Mouse (Mus musculus): ENCODE data around the gene Txn2. TPM values are rescaled to one million over a fixed set of nuclear protein-coding genes. Genes with fewer than 3 reads are reported as not detected.

The Txn2 gene
- 100 to 1,000 TPM; 260 to 299 TPM for total RNA-seq (2021)
- polyA plus RNA-seq (2012; rRNA removed) = 403 and 411 TPM in 2 replicates
- long read RNA-seq, transcript Txn2-201 (4 exons, 1,298 nt) = major isoform, 306 of 331 reads
- long read RNA-seq, transcript Txn2-204 (3 exons, 2,049 nt) = minor isoform, 7 of 331 reads
- long read RNA-seq, partial matches to known transcripts = 0 of 331 reads
- long read RNA-seq, other reads (novel, unspliced or antisense) = 18 of 331 reads

- Histone ChIP-seq H3K9ac (ENCODE audit: low read depth, low read length) (peak within 1 kb of the TSS; percentile 82), H3K4me3 (peak within 1 kb of the TSS; percentile 98), H3K27me3 (ENCODE audit: control insufficient read depth, insufficient read depth, low read length) (no peaks in the 10 kb centered on the region), H3K36me3 (ENCODE audit: control insufficient read depth, insufficient read depth, low read length) (no peaks in the 10 kb centered on the region), H3K79me2 (replicated peaks; ENCODE audit: control insufficient read depth, insufficient read depth, low read length) (no peaks in the 10 kb centered on the region), H3K4me1 (ENCODE audit: control insufficient read depth, insufficient read depth, low read length) (peaks cover 9% of the 10 kb centered on the region), H3K27ac (peak within 1 kb of the TSS; percentile 95)
- intact Hi-C loops (cut with DNase I) = loop anchor here (2.0 kb wide), 1 partner anchor 42 kb away; the partner anchor contains the start of gene Eif3d
- TF ChIP-seq EP300 (IDR thresholded peaks at IDR 0.05; ENCODE audit: insufficient read depth, low read depth, low read length) (peak; percentile 78; the same call in 1 of the 2 replicates), POLR2A (IDR thresholded peaks at IDR 0.05; ENCODE audit: insufficient read depth, low read depth, low read length) (peak; percentile 89), CTCF (IDR thresholded peaks at IDR 0.05) (peak; percentile 22)
- WGBS = under 1% methylated on average over 34 of the region's 34 CpGs
- peak; percentile 93 to 98 for DNase-seq
Measured at GRCm38 (mm10) chr15:77928673-77929331, at the start of gene Txn2. Txn2 (minus strand) TSS chr15:77929006.

- no peak for DNase-seq
- TF ChIP-seq EP300 (IDR thresholded peaks at IDR 0.05; ENCODE audit: insufficient read depth, low read depth, low read length) (no peak), POLR2A (IDR thresholded peaks at IDR 0.05; ENCODE audit: insufficient read depth, low read depth, low read length) (no peak), CTCF (IDR thresholded peaks at IDR 0.05) (no peak)
- Histone ChIP-seq H3K27me3 (ENCODE audit: control insufficient read depth, insufficient read depth, low read length) (no peaks in the 10 kb centered on the region), H3K4me3 (no peak overlapping the region), H3K36me3 (ENCODE audit: control insufficient read depth, insufficient read depth, low read length) (no peaks in the 10 kb centered on the region), H3K79me2 (replicated peaks; ENCODE audit: control insufficient read depth, insufficient read depth, low read length) (no peaks in the 10 kb centered on the region), H3K4me1 (ENCODE audit: control insufficient read depth, insufficient read depth, low read length) (no peaks in the 10 kb centered on the region), H3K9ac (ENCODE audit: low read depth, low read length) (no peak overlapping the region), H3K27ac (no peak overlapping the region)
- 24% methylated on average over 3 of the region's 3 CpGs for WGBS
- intact Hi-C loops (cut with DNase I) = no loop called here
Measured at GRCm38 (mm10) chr15:77977663-77978062, 48.9 kb upstream of the Txn2 start.

- no peak overlapping the region for H3K4me3 ChIP-seq
- DNase-seq = no peak
- intact Hi-C loops (cut with DNase I) = no loop called here
- no peak overlapping the region for H3K9ac ChIP-seq (ENCODE audit: low read depth, low read length)
- peaks cover 2% of the 10 kb centered on the region; the same call in 1 of the 2 replicates for H3K4me1 ChIP-seq (ENCODE audit: control insufficient read depth, insufficient read depth, low read length)
- 0 out of 2 replicates have a peak, but pooled peaks cover 1% of the 10 kb centered on the region for H3K79me2 ChIP-seq (replicated peaks; ENCODE audit: control insufficient read depth, insufficient read depth, low read length)
- WGBS = 60% methylated on average over 6 of the region's 6 CpGs
- H3K27ac ChIP-seq = no peak overlapping the region
- H3K36me3 ChIP-seq (ENCODE audit: control insufficient read depth, insufficient read depth, low read length) = no peaks in the 10 kb centered on the region
- H3K27me3 ChIP-seq (ENCODE audit: control insufficient read depth, insufficient read depth, low read length) = no peaks in the 10 kb centered on the region
- TF ChIP-seq EP300 (IDR thresholded peaks at IDR 0.05; ENCODE audit: insufficient read depth, low read depth, low read length) = no peak
Measured at GRCm38 (mm10) chr15:77974165-77974841, 45.5 kb upstream of the Txn2 start.

GRCm38 (mm10) chr15:77970470-77971292 lies 41.9 kb upstream of the Txn2 start, which contains the start of gene Eif3d:
Eif3d (minus strand) TSS chr15:77970813.
- TF ChIP-seq POLR2A (IDR thresholded peaks at IDR 0.05; ENCODE audit: insufficient read depth, low read depth, low read length) (peak; percentile 67), EP300 (IDR thresholded peaks at IDR 0.05; ENCODE audit: insufficient read depth, low read depth, low read length) (peak; percentile 21; the same call in 1 of the 2 replicates), CTCF (IDR thresholded peaks at IDR 0.05) (0 out of 2 replicates have a peak, but pooled peaks have one; percentile 3)
- DNase-seq = peak; percentile 96 to 98
- no peaks in the 10 kb centered on the region for H3K27me3 ChIP-seq (ENCODE audit: control insufficient read depth, insufficient read depth, low read length)
- intact Hi-C loops (cut with DNase I) = loop anchor here (2.0 kb wide), 1 partner anchor 42 kb away; the partner anchor contains the start of gene Txn2
- H3K79me2 ChIP-seq (replicated peaks; ENCODE audit: control insufficient read depth, insufficient read depth, low read length) = 0 out of 2 replicates have a peak, but pooled peaks cover 3% of the 10 kb centered on the region
- H3K9ac ChIP-seq (ENCODE audit: low read depth, low read length) = peak within 1 kb of the TSS; percentile 98
- under 1% methylated on average over 72 of the region's 72 CpGs for WGBS
- H3K4me1 ChIP-seq (ENCODE audit: control insufficient read depth, insufficient read depth, low read length) = peaks cover 4% of the 10 kb centered on the region
- H3K4me3 ChIP-seq = peak within 1 kb of the TSS; percentile 73
- H3K36me3 ChIP-seq (ENCODE audit: control insufficient read depth, insufficient read depth, low read length) = no peaks in the 10 kb centered on the region
- peak within 1 kb of the TSS; percentile 98 for H3K27ac ChIP-seq

- intact Hi-C loops (cut with DNase I) = loop anchor here (2.0 kb wide), 1 partner anchor 41 kb away; the partner anchor contains the start of gene Txn2
- 1% methylated on average over 15 of the region's 15 CpGs for WGBS
Measured at GRCm38 (mm10) chr15:77969940-77970469, 41.2 kb upstream of the Txn2 start.

More at GRCm38 (mm10) chr15:77969940-77970469, 41.2 kb upstream of the Txn2 start:
- Histone ChIP-seq H3K4me1 (ENCODE audit: control insufficient read depth, insufficient read depth, low read length) (peaks cover 4% of the 10 kb centered on the region), H3K36me3 (ENCODE audit: control insufficient read depth, insufficient read depth, low read length) (no peaks in the 10 kb centered on the region), H3K27me3 (ENCODE audit: control insufficient read depth, insufficient read depth, low read length) (no peaks in the 10 kb centered on the region), H3K27ac (peak overlapping the region; percentile 98), H3K4me3 (peak overlapping the region; percentile 73), H3K9ac (ENCODE audit: low read depth, low read length) (peak overlapping the region; percentile 96), H3K79me2 (replicated peaks; ENCODE audit: control insufficient read depth, insufficient read depth, low read length) (0 out of 2 replicates have a peak, but pooled peaks cover 3% of the 10 kb centered on the region)
- TF ChIP-seq CTCF (IDR thresholded peaks at IDR 0.05) (no peak), EP300 (IDR thresholded peaks at IDR 0.05; ENCODE audit: insufficient read depth, low read depth, low read length) (no peak), POLR2A (IDR thresholded peaks at IDR 0.05; ENCODE audit: insufficient read depth, low read depth, low read length) (no peak)
- DNase-seq = no peak

All from heart, adult 2 months (tissue).